Mouse (Mus musculus) ES-E14 (cell line): ENCODE results near the gene Igflr1. TPM values are rescaled to one million over a fixed set of nuclear protein-coding genes. Genes with fewer than 3 reads are reported as not detected.

Experiments used
- DNase-seq: peaks from one replicate; pipeline ENCODE4 v3.0.0-alpha.2; 2013; ENCODE audit warnings: low read depth, low spot score
- H3K27ac ChIP-seq: 2 replicates; pipeline ENCODE4 v1.5.1; 2012; ENCODE audit warnings: low read depth, mild to moderate bottlenecking, low read length, moderate library complexity, mixed read lengths; ENCODE audit not compliant: poor library complexity, insufficient read depth, severe bottlenecking
- H3K36me3 ChIP-seq: 2 replicates; pipeline ENCODE4 v1.6.1; 2012; ENCODE audit warnings: mild to moderate bottlenecking, low read length, moderate library complexity, mixed read lengths; ENCODE audit not compliant: control insufficient read depth, poor library complexity, insufficient read depth, severe bottlenecking
- H3K4me1 ChIP-seq, 2 experiments: fragments of 150-350 bp in 1 of 2; sonication (generic) in 1 of 2; 2 replicates each; pipeline ENCODE4 v1.6.1; 2012; ENCODE audit warnings: low read length in 2 of 2, mild to moderate bottlenecking in 1 of 2, mixed read lengths in 1 of 2; ENCODE audit not compliant: control insufficient read depth in 2 of 2, insufficient read depth in 2 of 2, poor library complexity in 1 of 2
- H3K4me3 ChIP-seq, 2 experiments: fragments of 150-350 bp in 1 of 2; sonication (generic) in 1 of 2; 2 replicates each; pipeline ENCODE4 v1.5.1; 2012; ENCODE audit warnings: low read length in 2 of 2, low read depth in 1 of 2, mild to moderate bottlenecking in 1 of 2, mixed read lengths in 1 of 2; ENCODE audit not compliant: insufficient read depth in 1 of 2, poor library complexity in 1 of 2, severe bottlenecking in 1 of 2
- H3K9ac ChIP-seq: 2 replicates; pipeline ENCODE4 v1.6.1; 2012; ENCODE audit warnings: low read depth, mild to moderate bottlenecking, low read length, mixed read lengths; ENCODE audit not compliant: poor library complexity, insufficient read depth, severe bottlenecking
- H3K9me3 ChIP-seq: fragments of 150-350 bp; sonication (generic); 2 replicates; pipeline ENCODE4 v1.6.1; 2012; ENCODE audit warnings: low read depth, mild to moderate bottlenecking, low read length; ENCODE audit not compliant: control insufficient read depth, insufficient read depth
- CHD2 ChIP-seq: IDR thresholded peaks from 2 replicates; pipeline ENCODE4 v1.6.1; 2014; ENCODE audit warnings: mild to moderate bottlenecking, low read depth, low read length, inconsistent platforms
- HCFC1 ChIP-seq: IDR thresholded peaks from 2 replicates; pipeline ENCODE4 v1.6.1; 2012; ENCODE audit warnings: low read length, inconsistent platforms, borderline replicate concordance; ENCODE audit not compliant: insufficient read depth
- MAFK ChIP-seq: IDR thresholded peaks from 2 replicates; pipeline ENCODE4 v1.6.1; 2014; ENCODE audit warnings: mild to moderate bottlenecking, low read depth, low read length, inconsistent platforms; ENCODE audit not compliant: insufficient read depth
- ZC3H11A ChIP-seq: IDR thresholded peaks from 2 replicates; pipeline ENCODE4 v1.6.1; 2012; ENCODE audit warnings: low read depth, mild to moderate bottlenecking, inconsistent platforms, low read length, borderline replicate concordance
- ZNF384 ChIP-seq: IDR thresholded peaks from 2 replicates; pipeline ENCODE4 v1.6.1; 2012; ENCODE audit warnings: low read depth, low read length, inconsistent platforms
- in situ Hi-C, 2 experiments: fragments of 600-800 bp; cut with MboI; formaldehyde crosslinking; loops; one replicate each; pipeline ENCODE4 v1.15.1; 2025; ENCODE audit warnings: low sequenced_read_pairs in 2 of 2, inconsistent platforms in 1 of 2; ENCODE audit not compliant: unreplicated experiment in 2 of 2
- total RNA-seq: library from RNA; depleted of rRNA; stranded (reverse); fragments of 300-350 nt; gene quantifications from 2 replicates; pipeline ENCODE4 v1.2.3, GENCODE M21; 2012; rRNA removed

Gene Igflr1
- 1.3 and 3.3 TPM in 2 replicates for total RNA-seq

- in situ Hi-C loops = no loop called here
- H3K36me3 ChIP-seq = peaks cover 22% of the 10 kb centered on the region
- peak within 1 kb of the TSS; percentile 20; the same call in 1 of the 2 replicates for H3K9ac ChIP-seq
- no peak within 1 kb of the TSS for H3K27ac ChIP-seq
- TF ChIP-seq ZNF384 (no peak), CHD2 (no peak), HCFC1 (no peak), ZC3H11A (no peak)
- DNase-seq = no peak
- no peak within 1 kb of the TSS for H3K4me3 ChIP-seq
- peaks cover 1 to 19% of the 10 kb centered on the region in 2 experiments; a peak in 2 of 4 replicates for H3K4me1 ChIP-seq
- no peaks in the 10 kb centered on the region for H3K9me3 ChIP-seq
These were observed at the start of gene Igflr1 for GRCm38 (mm10) chr7:30564970-30565571. Igflr1 (plus strand) TSS chr7:30565427.

- Histone ChIP-seq H3K4me3 (peak overlapping the region; percentile 2 to 13; a peak in 1 of 4 replicates), H3K27ac (no peak overlapping the region), H3K4me1 (peaks cover 2 to 4% of the 10 kb centered on the region in 2 experiments; a peak in 2 of 4 replicates), H3K9ac (no peak overlapping the region), H3K36me3 (no peaks in the 10 kb centered on the region), H3K9me3 (no peaks in the 10 kb centered on the region)
- no peak for DNase-seq
- TF ChIP-seq ZNF384 (no peak), MAFK (no peak), ZC3H11A (no peak), HCFC1 (no peak), CHD2 (no peak)
- in situ Hi-C loops = no loop called here
These were observed 46.9 kb upstream of the Igflr1 start for GRCm38 (mm10) chr7:30518325-30518724.

DNA sequence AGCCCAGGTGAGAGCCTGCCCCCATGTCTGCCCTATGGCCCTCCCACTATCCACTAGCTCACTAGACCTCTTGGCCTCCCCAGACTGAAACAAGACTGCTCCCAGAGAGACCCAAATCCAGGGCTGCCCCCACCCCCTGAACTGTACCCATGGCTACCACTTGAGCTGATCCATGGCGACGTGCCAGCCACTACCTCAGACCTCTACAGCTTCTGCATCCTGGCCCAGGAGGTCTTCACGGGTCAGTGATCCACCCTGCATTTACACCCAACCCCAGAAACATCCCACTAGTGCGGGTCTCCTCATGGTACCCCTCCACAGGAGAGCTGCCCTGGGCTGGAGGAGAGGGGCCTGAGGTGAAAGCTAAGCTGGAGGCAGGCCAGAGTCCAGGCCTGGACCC lies 44.8 kb upstream of the Igflr1 start:
- no peak for TF ChIP-seq CHD2
- no peak for TF ChIP-seq ZC3H11A
- TF ChIP-seq HCFC1 = no peak
- no peak for TF ChIP-seq ZNF384
- TF ChIP-seq MAFK = no peak
- Histone ChIP-seq H3K27ac (no peak overlapping the region), H3K9ac (no peak overlapping the region), H3K4me1 (peaks cover 2 to 4% of the 10 kb centered on the region in 2 experiments; a peak in 2 of 4 replicates), H3K36me3 (no peaks in the 10 kb centered on the region), H3K4me3 (no peak overlapping the region), H3K9me3 (no peaks in the 10 kb centered on the region)
- DNase-seq = no peak
- in situ Hi-C loops = no loop called here

DNA sequence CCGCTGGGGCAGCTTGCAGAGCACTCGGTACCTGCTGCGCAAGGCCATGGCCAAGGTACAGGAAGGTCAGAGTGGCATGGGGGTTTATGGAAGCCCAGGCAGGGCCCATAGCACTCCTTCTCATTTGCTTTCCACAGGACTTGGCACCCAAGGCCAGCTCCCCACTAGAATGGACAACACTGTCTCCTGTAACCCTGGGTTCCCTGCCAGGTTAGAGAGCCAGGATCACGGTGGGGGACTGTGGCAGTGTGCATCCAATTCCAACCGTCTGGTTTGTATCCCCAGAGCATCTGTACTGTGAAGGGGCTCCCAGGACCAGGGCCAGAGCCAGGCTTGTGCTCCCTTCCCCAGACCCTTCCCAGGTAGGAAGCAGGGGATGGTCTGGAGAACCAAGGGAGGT lies 44.4 kb upstream of the Igflr1 start:
- no peak for TF ChIP-seq MAFK
- TF ChIP-seq ZNF384 = no peak
- no peak for DNase-seq
- no peak overlapping the region for H3K27ac ChIP-seq

GRCm38 (mm10) chr7:30522871-30523270 lies 42.4 kb upstream of the Igflr1 start:
- no peak overlapping the region for H3K4me3 ChIP-seq
- peaks cover 1 to 16% of the 10 kb centered on the region in 2 experiments; a peak in 2 of 4 replicates for H3K4me1 ChIP-seq
- no peak for DNase-seq
- no peaks in the 10 kb centered on the region for H3K9me3 ChIP-seq
- no peaks in the 10 kb centered on the region for H3K36me3 ChIP-seq
- no peak overlapping the region for H3K27ac ChIP-seq
- no peak overlapping the region for H3K9ac ChIP-seq
- TF ChIP-seq HCFC1 (no peak), ZC3H11A (no peak), ZNF384 (no peak), MAFK (no peak), CHD2 (no peak)
- in situ Hi-C loops = no loop called here

More for the DNA sequence above, 44.4 kb upstream of the Igflr1 start:
- H3K9me3 ChIP-seq = no peaks in the 10 kb centered on the region
- H3K4me3 ChIP-seq = no peak overlapping the region
- in situ Hi-C loops = no loop called here
- no peak overlapping the region for H3K9ac ChIP-seq
- H3K36me3 ChIP-seq = no peaks in the 10 kb centered on the region
- H3K4me1 ChIP-seq = peaks cover under 1 to 6% of the 10 kb centered on the region in 2 experiments; a peak in 2 of 4 replicates
